Mouse (Mus musculus): ENCODE measurements around the gene Taar5. TPM values are rescaled to one million over a fixed set of nuclear protein-coding genes. Genes with fewer than 3 reads are reported as not detected.

Taar5 gene
- polyA plus RNA-seq (2015; fragmentation: Nextera tagmentation; extraction: Ambion mirVana), result not detected in 2 replicates

DNA sequence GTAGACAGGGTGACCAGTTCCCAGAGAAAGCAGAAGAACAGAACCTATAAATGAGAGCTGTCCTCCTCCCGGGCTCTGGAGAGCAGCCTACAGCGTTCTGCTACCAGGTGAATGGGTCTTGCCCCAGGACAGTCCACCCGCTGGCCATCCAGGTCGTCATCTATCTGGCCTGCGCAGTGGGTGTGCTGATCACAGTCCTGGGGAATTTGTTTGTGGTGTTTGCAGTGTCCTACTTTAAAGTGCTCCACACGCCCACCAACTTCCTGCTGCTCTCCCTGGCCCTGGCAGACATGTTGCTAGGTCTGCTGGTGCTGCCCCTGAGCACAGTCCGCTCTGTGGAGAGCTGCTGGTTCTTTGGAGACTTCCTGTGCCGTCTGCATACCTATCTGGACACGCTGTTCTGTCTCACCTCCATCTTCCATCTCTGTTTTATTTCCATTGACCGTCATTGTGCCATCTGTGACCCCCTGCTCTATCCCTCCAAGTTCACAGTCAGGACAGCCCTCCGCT lies at the start of gene Taar5:
Taar5 (plus strand) TSS at position 51 of the 510 bp plus-strand sequence.
- no peaks in the 10 kb centered on the region for H3K27me3 ChIP-seq (ENCODE audit: control insufficient read depth, insufficient read depth, low read depth, low read length)
- ATAC-seq (ENCODE audit: low read depth), result no peak
- WGBS (ENCODE audit: insufficient replicate concordance), result 74% methylated on average over 11 of the region's 11 CpGs
- H3K9ac ChIP-seq (ENCODE audit: low read depth, low read length), result no peak within 1 kb of the TSS
- no peaks in the 10 kb centered on the region for H3K4me1 ChIP-seq (ENCODE audit: control insufficient read depth, low read depth, low read length)
- H3K27ac ChIP-seq (ENCODE audit: low read length), result no peak within 1 kb of the TSS
- H3K4me3 ChIP-seq (ENCODE audit: low read depth, low read length), result no peak within 1 kb of the TSS
- H3K4me2 ChIP-seq (ENCODE audit: low read depth, low read length), result no peak within 1 kb of the TSS
- H3K36me3 ChIP-seq (ENCODE audit: control insufficient read depth, insufficient read depth), result no peaks in the 10 kb centered on the region
- H3K9me3 ChIP-seq (replicated peaks; ENCODE audit: control insufficient read depth, low read length), result no peaks in the 10 kb centered on the region

DNA sequence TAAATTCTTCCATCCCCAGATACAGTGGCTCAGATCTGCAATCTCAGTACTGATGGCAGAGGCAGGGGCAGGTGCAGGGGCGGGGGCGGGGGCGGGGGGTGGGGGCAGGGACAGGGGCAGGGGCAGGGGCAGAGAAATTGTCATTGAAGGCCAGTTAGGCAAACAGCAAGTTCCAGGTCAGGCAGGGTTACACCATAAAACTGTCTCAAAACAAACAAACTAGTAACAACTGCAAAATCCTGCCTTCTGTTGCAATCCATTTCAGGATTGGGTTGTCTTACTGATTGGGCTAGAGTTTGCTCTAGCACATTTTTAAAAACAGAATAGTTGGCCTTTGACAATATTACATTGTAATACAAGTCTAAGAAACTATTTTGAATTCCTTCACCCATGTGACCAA lies 48.0 kb upstream of the Taar5 start:
- peak; percentile 79 for ATAC-seq (ENCODE audit: low read depth)
- no peak overlapping the region for H3K4me2 ChIP-seq (ENCODE audit: low read depth, low read length)
- no peaks in the 10 kb centered on the region for H3K4me1 ChIP-seq (ENCODE audit: control insufficient read depth, low read depth, low read length)
- H3K36me3 ChIP-seq (ENCODE audit: control insufficient read depth, insufficient read depth), result no peaks in the 10 kb centered on the region
- 51% methylated on average over 3 of the region's 3 CpGs for WGBS (ENCODE audit: insufficient replicate concordance)
- H3K27ac ChIP-seq (ENCODE audit: low read length), result no peak overlapping the region
- H3K9me3 ChIP-seq (replicated peaks; ENCODE audit: control insufficient read depth, low read length), result no peaks in the 10 kb centered on the region
- no peak overlapping the region for H3K9ac ChIP-seq (ENCODE audit: low read depth, low read length)
- no peak overlapping the region for H3K4me3 ChIP-seq (ENCODE audit: low read depth, low read length)
- no peaks in the 10 kb centered on the region for H3K27me3 ChIP-seq (ENCODE audit: control insufficient read depth, insufficient read depth, low read depth, low read length)

DNA sequence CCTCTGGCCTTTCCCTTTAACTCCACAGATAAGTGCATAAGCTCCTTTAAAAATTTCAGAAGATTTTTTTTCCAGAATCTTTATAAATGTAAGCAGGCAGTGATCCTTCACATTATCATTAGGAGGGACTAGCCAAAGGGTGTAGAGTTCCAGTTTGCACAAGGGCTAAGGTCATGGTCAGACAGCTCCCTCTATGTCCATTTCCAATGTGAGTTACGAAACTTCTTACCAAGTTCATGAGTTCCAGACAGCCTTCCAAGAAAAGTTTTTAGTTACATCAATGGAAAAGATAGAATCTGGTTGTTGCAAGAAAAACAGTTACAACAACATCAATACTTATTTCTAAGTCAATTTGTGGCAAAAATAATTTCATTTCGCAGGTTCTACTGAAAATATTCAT lies 46.6 kb upstream of the Taar5 start:
- Histone ChIP-seq H3K4me2 (ENCODE audit: low read depth, low read length) (no peak overlapping the region), H3K4me1 (ENCODE audit: control insufficient read depth, low read depth, low read length) (no peaks in the 10 kb centered on the region), H3K9ac (ENCODE audit: low read depth, low read length) (no peak overlapping the region), H3K27ac (ENCODE audit: low read length) (no peak overlapping the region), H3K4me3 (ENCODE audit: low read depth, low read length) (no peak overlapping the region), H3K9me3 (replicated peaks; ENCODE audit: control insufficient read depth, low read length) (no peaks in the 10 kb centered on the region), H3K36me3 (ENCODE audit: control insufficient read depth, insufficient read depth) (no peaks in the 10 kb centered on the region), H3K27me3 (ENCODE audit: control insufficient read depth, insufficient read depth, low read depth, low read length) (no peaks in the 10 kb centered on the region)
- WGBS (ENCODE audit: insufficient replicate concordance), result 48% methylated on average over 2 of the region's 2 CpGs
- ATAC-seq (ENCODE audit: low read depth), result no peak

DNA sequence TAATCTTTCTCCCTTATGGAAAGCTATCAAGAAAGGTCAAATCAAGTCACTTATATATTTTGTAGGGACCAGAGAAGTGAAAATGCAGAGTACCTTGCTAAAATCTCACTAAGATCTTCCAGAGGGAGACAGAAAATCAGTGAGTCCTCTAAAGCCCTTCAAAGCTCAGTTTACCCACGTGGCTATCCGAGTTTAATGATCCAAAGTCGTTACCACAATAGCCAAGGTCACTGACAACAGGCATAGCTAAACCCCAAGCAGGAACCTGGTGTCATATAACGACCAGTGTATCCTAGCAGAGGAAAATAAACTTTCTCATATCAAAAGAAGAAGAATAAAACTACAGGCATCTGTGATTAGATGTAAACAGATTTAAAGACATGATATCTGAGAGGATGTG lies 32.9 kb upstream of the Taar5 start:
- no peaks in the 10 kb centered on the region for H3K9me3 ChIP-seq (replicated peaks; ENCODE audit: control insufficient read depth, low read length)
- no peaks in the 10 kb centered on the region for H3K36me3 ChIP-seq (ENCODE audit: control insufficient read depth, insufficient read depth)
- no peaks in the 10 kb centered on the region for H3K27me3 ChIP-seq (ENCODE audit: control insufficient read depth, insufficient read depth, low read depth, low read length)
- WGBS (ENCODE audit: insufficient replicate concordance), result 33% methylated on average over 4 of the region's 4 CpGs
- no peak overlapping the region for H3K9ac ChIP-seq (ENCODE audit: low read depth, low read length)
- no peak overlapping the region for H3K4me2 ChIP-seq (ENCODE audit: low read depth, low read length)
- H3K27ac ChIP-seq (ENCODE audit: low read length), result no peak overlapping the region
- H3K4me3 ChIP-seq (ENCODE audit: low read depth, low read length), result no peak overlapping the region
- no peaks in the 10 kb centered on the region for H3K4me1 ChIP-seq (ENCODE audit: control insufficient read depth, low read depth, low read length)
- no peak for ATAC-seq (ENCODE audit: low read depth)

DNA sequence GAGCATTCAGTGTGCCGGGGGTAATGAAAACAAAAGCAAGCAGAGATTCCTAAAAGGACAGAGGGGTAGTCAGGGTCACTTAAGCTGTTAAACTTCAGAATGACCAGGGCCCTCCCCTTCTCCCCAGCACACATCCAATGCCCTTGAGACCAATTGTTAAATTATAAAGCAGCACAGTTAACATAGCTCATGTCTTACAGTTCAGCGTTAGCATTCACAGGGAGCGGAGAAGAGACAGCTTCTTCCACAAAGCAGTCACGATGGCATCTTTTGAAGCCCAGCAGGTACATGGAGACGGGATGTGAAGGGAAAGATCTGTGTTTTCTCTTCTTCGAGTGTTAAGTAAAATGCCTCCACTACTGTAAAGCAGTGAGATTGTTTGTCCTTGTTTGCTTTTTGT lies 32.2 kb upstream of the Taar5 start, which contains the start of gene Taar2:
Taar2 (plus strand) TSS at position 261 of the 400 bp plus-strand sequence.
- no peaks in the 10 kb centered on the region for H3K27me3 ChIP-seq (ENCODE audit: control insufficient read depth, insufficient read depth, low read depth, low read length)
- H3K36me3 ChIP-seq (ENCODE audit: control insufficient read depth, insufficient read depth), result no peaks in the 10 kb centered on the region
- no peak within 1 kb of the TSS for H3K27ac ChIP-seq (ENCODE audit: low read length)
- H3K4me2 ChIP-seq (ENCODE audit: low read depth, low read length), result no peak within 1 kb of the TSS
- H3K9me3 ChIP-seq (replicated peaks; ENCODE audit: control insufficient read depth, low read length), result no peaks in the 10 kb centered on the region
- H3K4me1 ChIP-seq (ENCODE audit: control insufficient read depth, low read depth, low read length), result no peaks in the 10 kb centered on the region
- ATAC-seq (ENCODE audit: low read depth), result no peak
- no peak within 1 kb of the TSS for H3K4me3 ChIP-seq (ENCODE audit: low read depth, low read length)
- H3K9ac ChIP-seq (ENCODE audit: low read depth, low read length), result no peak within 1 kb of the TSS
- WGBS (ENCODE audit: insufficient replicate concordance), result 50% methylated on average over 6 of the region's 6 CpGs

DNA sequence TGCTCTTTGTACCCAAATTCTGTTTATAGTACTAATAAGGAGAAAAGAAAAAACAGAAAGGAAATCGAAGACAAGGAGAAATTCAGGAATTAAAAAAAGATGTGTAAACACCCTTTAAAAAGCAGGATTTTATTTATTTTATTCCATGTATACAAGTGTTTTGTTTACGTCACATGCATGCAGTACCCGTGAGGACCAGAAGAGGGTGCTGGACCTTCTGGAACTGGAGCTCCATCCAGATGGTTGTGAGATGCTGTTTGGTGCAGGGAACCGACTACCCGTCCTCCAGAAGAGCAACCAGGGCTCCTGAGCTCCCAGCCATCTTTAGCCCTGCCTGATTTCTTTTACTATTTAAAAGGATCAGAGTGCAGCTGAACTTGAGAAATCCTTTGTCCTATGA lies 28.0 kb upstream of the Taar5 start:
- H3K9me3 ChIP-seq (replicated peaks; ENCODE audit: control insufficient read depth, low read length), result no peaks in the 10 kb centered on the region
- H3K36me3 ChIP-seq (ENCODE audit: control insufficient read depth, insufficient read depth), result no peaks in the 10 kb centered on the region
- no peak for ATAC-seq (ENCODE audit: low read depth)
- no peak overlapping the region for H3K4me2 ChIP-seq (ENCODE audit: low read depth, low read length)
- H3K27ac ChIP-seq (ENCODE audit: low read length), result no peak overlapping the region
- H3K27me3 ChIP-seq (ENCODE audit: control insufficient read depth, insufficient read depth, low read depth, low read length), result no peaks in the 10 kb centered on the region
- H3K9ac ChIP-seq (ENCODE audit: low read depth, low read length), result no peak overlapping the region
- no peak overlapping the region for H3K4me3 ChIP-seq (ENCODE audit: low read depth, low read length)
- H3K4me1 ChIP-seq (ENCODE audit: control insufficient read depth, low read depth, low read length), result no peaks in the 10 kb centered on the region
- 55% methylated on average over 5 of the region's 5 CpGs for WGBS (ENCODE audit: insufficient replicate concordance)

DNA sequence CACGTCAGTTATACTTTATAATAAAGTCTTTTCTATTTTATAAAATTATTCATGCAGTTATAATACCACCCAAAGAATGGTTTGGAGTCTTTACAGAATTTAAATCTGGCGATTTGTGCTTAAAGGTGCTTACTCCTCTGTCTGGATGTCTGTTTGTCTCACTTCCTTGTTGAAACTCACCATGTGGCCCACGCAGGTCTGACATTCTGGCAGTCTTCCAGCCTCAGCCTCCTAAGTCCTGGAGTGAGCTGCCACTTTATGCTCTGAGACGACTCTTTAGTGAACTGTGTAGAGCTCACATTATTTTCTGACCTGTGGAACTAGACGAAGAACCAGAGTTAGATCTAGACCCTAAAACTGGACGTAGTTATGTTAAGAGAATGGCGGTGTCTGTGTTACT lies 22.5 kb upstream of the Taar5 start:
- 52% methylated on average over 7 of the region's 7 CpGs for WGBS (ENCODE audit: insufficient replicate concordance)
- no peaks in the 10 kb centered on the region for H3K9me3 ChIP-seq (replicated peaks; ENCODE audit: control insufficient read depth, low read length)

DNA sequence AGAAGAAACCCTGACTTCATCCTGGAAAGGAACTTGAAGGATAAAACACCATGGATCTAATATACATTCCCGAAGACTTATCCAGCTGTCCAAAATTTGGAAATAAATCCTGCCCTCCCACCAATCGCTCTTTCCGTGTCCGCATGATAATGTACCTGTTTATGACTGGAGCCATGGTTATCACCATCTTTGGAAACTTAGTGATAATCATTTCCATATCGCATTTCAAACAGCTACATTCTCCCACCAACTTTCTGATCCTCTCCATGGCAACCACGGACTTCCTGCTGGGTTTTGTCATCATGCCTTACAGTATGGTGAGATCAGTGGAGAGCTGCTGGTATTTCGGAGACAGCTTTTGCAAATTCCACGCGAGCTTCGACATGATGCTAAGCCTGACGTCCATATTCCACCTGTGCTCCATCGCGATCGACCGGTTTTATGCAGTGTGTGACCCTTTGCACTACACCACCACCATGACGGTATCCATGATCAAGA lies 20.9 kb upstream of the Taar5 start, which contains the start of gene Taar3:
Taar3 (plus strand) TSS at position 51 of the 498 bp plus-strand sequence.
- no peak within 1 kb of the TSS for H3K4me3 ChIP-seq (ENCODE audit: low read depth, low read length)
- H3K27ac ChIP-seq (ENCODE audit: low read length), result no peak within 1 kb of the TSS
- no peaks in the 10 kb centered on the region for H3K9me3 ChIP-seq (replicated peaks; ENCODE audit: control insufficient read depth, low read length)
- H3K4me2 ChIP-seq (ENCODE audit: low read depth, low read length), result no peak within 1 kb of the TSS
- no peak for ATAC-seq (ENCODE audit: low read depth)
- no peak within 1 kb of the TSS for H3K9ac ChIP-seq (ENCODE audit: low read depth, low read length)
- no peaks in the 10 kb centered on the region for H3K36me3 ChIP-seq (ENCODE audit: control insufficient read depth, insufficient read depth)
- WGBS (ENCODE audit: insufficient replicate concordance), result 76% methylated on average over 16 of the region's 16 CpGs
- no peaks in the 10 kb centered on the region for H3K27me3 ChIP-seq (ENCODE audit: control insufficient read depth, insufficient read depth, low read depth, low read length)
- H3K4me1 ChIP-seq (ENCODE audit: control insufficient read depth, low read depth, low read length), result no peaks in the 10 kb centered on the region

More for the DNA sequence above, 22.5 kb upstream of the Taar5 start:
- Histone ChIP-seq H3K4me1 (ENCODE audit: control insufficient read depth, low read depth, low read length) (no peaks in the 10 kb centered on the region), H3K36me3 (ENCODE audit: control insufficient read depth, insufficient read depth) (no peaks in the 10 kb centered on the region), H3K27ac (ENCODE audit: low read length) (no peak overlapping the region), H3K4me3 (ENCODE audit: low read depth, low read length) (no peak overlapping the region), H3K4me2 (ENCODE audit: low read depth, low read length) (no peak overlapping the region), H3K27me3 (ENCODE audit: control insufficient read depth, insufficient read depth, low read depth, low read length) (no peaks in the 10 kb centered on the region), H3K9ac (ENCODE audit: low read depth, low read length) (no peak overlapping the region)
- ATAC-seq (ENCODE audit: low read depth), result no peak

DNA sequence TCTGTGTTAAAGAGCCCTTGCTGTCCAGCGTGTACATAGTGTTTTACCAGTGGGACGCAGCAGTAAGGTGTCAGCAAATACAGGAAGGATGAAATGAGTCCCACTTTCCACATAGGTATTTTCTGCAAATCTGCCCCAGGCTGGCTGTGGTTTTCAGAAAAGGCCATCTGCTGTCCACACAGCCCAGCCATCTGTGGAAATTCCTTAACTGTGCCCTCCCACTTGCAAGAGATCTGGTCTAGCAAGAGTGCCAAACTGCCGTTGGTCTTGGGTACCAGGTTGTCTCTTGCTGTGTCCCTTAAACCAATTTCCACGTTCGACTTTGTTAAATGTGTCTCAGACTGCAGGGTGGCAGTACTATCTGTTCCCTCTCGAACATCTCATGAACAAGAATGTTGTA lies 18.8 kb upstream of the Taar5 start:
- H3K4me3 ChIP-seq (ENCODE audit: low read depth, low read length), result no peak overlapping the region
- no peaks in the 10 kb centered on the region for H3K4me1 ChIP-seq (ENCODE audit: control insufficient read depth, low read depth, low read length)
- 68% methylated on average over 6 of the region's 6 CpGs for WGBS (ENCODE audit: insufficient replicate concordance)
- no peak overlapping the region for H3K9ac ChIP-seq (ENCODE audit: low read depth, low read length)
- H3K9me3 ChIP-seq (replicated peaks; ENCODE audit: control insufficient read depth, low read length), result no peaks in the 10 kb centered on the region
- no peaks in the 10 kb centered on the region for H3K27me3 ChIP-seq (ENCODE audit: control insufficient read depth, insufficient read depth, low read depth, low read length)
- no peaks in the 10 kb centered on the region for H3K36me3 ChIP-seq (ENCODE audit: control insufficient read depth, insufficient read depth)
- no peak overlapping the region for H3K4me2 ChIP-seq (ENCODE audit: low read depth, low read length)
- ATAC-seq (ENCODE audit: low read depth), result no peak
- H3K27ac ChIP-seq (ENCODE audit: low read length), result no peak overlapping the region
